Mouse (Mus musculus) neural tube, postnatal 0 days (tissue): ENCODE measurements around the gene Tmem102. TPM values are rescaled to one million over a fixed set of nuclear protein-coding genes. Genes with fewer than 3 reads are reported as not detected.

ENCODE experiments used
- polyA plus RNA-seq: library from polyadenylated mRNA; unstranded; fragments of >200 nt; fragmentation: Nextera tagmentation; extraction: Ambion mirVana; gene quantifications from 2 replicates; pipeline ENCODE4 v1.2.1, GENCODE M21; 2015

Gene Tmem102
- polyA plus RNA-seq: 1.2 and 1.6 TPM in 2 replicates

DNA sequence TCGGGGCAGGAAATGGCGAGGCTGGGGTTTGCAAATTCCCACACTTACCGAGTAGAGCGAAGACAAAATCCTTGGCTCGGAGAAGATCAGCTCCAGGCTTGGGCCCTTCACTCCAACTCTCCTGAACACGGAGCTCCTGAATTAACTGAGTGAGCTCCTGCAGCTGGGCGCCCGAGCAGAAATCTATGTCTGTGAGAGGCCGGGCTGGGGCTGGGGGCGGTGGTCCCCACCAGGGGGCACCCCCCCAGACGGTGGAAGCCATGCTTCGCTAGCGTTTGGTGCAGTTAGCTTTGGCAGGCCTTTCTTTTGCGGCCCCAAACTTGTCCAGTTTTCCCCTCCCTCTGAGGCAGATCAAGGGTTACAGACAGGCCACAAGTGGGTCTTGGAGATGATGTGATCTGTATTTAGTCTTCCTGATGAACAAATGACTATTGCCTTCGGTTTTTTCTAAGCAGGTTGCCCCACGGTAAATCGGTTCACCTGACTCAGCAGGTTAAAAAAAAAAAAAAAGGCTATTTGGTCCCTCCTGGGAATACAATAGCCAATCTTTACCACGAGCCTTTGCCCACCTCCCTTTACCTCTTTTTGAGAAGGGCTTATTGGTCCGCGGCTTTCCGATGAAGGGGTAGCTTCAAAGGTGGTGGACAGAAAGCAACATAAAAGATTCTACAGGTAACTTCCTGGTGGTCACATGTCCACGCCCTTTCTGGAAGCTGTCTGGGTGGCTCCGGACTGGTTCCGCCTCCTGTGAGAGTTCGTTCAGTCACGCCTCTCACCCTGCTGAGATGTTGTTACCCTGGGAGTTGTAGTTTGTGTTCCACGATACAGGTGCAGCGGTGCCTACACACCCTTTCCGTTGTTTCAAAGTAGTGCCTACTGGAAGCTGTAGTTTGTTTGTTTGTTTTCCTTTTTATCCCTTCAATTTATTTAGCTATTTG, at the start of gene Tmem102:
Gene Tmem102, minus strand, starts transcription at position 653 of the 938 bp plus-strand sequence.

DNA sequence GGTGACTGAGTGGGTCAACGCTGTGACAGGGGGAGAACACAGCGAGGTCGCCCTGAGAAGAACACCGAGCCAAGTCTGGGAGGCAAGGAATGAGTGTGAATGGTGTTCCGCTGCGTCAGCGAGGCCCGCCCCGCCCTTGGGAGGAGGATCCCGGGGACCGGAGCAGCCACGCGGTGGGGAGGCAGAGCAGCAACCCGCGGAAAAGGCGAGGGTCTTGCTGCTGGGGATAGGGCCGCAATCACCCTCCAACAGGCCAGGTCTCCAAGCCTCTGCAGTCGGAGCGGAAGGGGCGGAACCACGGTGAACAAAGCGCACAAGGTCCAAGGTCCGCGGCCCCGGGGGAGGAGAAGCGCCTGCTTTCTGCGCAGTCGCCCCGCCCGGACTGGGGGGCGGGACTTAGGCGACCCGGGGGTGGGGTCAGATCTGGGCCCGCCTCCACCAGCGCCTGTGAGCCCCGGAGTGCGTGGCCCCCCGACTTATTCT, 40.8 kb upstream of the Tmem102 start, which contains the start of gene Plscr3:
Gene Plscr3, plus strand, starts transcription at position 179 of the 483 bp plus-strand sequence.

DNA sequence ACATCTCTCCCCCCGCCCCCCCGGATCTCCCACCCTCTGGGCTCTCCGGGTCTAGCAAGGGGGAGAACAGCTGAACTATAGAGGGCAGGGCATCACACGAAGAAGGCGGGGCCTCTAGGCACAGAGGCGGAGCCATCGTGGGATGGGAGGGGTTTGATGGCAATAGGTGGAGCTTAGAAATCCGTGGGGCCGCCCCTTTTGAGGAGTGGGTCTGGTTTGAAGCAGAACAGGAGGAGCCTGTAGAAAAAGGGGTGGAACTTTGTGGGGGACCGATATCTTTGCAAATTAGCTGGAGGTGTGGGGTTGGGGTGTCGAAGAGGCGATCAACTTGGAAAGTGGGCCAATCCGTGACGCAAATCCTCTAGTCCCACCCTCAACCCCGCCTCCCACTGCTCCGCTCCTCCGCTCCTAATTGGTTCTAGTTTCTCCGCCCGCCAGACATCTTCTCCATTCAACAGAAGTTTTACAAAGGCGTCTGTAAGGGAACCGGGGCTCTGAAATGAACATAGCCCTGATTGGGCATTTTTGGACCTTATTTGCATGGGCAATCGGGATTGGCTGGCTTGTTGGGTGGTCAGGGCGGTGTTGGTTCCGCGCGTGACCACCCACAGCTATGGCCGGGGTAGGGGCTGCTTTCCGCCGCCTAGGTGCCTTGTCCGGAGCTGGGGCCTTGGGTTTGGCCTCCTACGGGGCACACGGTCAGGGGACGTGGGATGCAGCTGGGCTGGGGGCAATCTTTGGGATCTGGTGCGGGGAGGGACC, 32.7 kb upstream of the Tmem102 start, which contains the start of gene Tmem256:
Gene Tmem256, plus strand, starts transcription at position 563 of the 762 bp plus-strand sequence.

DNA sequence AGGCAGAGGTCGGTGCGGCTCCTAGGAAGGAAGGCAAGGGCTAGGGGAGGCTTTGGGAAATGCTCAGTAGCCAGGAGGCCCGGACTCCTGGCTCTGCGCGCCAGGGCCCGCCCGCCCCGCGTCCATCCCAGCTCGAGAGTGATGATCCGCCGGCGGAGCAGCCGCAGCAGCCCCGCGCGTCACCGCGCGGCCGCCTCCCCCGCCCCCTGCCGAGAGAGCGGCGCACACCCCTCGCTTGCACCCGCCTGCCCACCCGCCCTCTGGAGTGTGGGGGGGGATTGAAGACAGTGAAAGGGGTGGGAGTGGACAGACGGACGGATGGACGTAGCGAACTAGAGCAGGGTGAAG, 32.2 kb upstream of the Tmem102 start, which contains the start of gene Nlgn2:
Gene Nlgn2, minus strand, starts transcription at position 181 of the 348 bp plus-strand sequence.

DNA sequence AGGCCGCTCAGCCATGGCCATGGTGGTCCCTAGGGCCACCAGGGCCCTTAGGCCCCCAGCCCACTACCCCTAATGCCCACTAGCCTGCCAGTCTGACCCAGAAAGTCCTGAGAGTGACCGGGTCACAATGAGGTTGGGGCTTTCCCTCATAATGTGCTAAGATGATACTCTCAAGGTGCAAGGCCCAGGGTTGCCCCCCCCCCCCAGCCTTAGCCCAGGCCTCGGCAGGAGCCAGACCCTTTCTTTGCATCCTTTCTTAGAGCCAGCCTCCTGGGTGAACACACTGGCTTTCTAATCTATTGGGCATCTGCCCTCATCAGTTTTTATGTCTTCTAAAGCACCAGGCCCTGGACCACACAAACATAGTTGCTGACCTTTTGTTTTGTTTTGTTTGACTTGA, 16.7 kb upstream of the Tmem102 start, which contains the start of gene Spem1:
Gene Spem1, minus strand, starts transcription at position 101 of the 400 bp plus-strand sequence.

DNA sequence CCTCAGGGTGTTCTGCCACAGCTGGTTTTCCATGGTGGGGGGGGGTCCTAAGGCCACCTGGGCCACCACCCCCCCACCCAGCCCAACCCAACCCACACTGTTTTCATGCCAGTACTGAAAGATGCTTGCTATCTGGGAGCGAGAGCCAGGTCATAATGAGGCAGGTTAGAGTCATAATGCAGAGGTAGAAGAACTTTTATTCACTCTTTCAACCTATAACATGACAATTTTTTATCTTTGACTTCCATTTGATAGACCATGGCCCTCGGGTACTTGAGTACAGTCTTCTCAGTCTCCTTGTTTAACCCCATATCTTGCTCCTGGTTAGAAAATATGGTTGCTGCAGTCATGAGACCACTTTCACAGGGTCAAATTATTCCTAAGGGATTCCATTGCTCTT, 12.9 kb upstream of the Tmem102 start, which contains the start of gene Spem2:
Gene Spem2, minus strand, starts transcription at position 101 of the 400 bp plus-strand sequence.

DNA sequence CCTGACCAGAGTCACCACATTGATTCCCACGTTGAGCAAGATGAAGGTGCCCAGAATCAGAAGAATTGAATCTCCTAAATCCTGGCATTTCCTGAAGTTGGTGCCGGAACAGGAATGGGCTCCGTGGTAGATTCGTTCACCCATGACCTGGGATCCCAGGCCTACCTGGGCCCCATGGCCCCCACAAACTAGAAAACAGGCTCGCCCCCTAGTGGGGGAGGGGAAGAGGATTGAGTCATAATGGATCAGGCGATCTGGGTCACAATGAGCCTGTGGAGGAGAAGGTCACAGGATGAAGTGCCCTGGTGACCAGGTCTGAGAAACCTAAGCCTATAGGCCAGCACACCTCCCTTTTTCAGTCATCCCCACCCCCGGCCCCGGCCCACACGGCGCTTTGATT, 9.7 kb upstream of the Tmem102 start, which contains the start of gene Gm39566:
Gene Gm39566, minus strand, starts transcription at position 144 of the 400 bp plus-strand sequence.

DNA sequence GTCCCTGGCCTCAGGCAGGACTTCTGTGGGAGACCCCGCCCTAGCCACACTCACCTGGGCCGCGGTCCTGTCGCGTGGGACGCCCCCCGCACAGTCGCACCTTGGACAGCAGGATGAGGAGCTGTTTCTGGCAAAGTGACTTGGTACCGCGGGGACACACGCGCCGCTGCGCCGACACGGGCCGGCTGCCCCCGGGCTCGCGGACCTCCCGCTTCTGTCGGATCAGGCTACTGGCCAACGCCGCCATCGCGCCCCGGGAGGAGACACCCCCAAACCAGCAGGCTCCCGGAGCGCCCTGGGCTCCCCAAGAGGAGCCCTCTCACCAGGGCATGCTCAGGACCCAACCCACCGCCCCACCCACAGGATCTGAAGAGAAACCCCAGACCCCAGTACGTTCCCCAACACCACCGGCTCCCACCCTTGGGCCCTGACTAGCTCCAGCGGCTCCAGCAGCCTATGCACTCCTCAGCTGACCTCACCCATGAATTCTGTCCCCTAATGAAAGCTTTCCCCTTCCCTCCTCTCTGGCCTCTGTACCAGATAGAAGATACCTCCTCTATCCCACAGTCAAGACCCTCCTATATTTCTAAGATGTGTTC, 3.9 kb downstream of the Tmem102 start, which contains the start of gene Fgf11:
Gene Fgf11, minus strand, starts transcription at position 479 of the 599 bp plus-strand sequence.

DNA sequence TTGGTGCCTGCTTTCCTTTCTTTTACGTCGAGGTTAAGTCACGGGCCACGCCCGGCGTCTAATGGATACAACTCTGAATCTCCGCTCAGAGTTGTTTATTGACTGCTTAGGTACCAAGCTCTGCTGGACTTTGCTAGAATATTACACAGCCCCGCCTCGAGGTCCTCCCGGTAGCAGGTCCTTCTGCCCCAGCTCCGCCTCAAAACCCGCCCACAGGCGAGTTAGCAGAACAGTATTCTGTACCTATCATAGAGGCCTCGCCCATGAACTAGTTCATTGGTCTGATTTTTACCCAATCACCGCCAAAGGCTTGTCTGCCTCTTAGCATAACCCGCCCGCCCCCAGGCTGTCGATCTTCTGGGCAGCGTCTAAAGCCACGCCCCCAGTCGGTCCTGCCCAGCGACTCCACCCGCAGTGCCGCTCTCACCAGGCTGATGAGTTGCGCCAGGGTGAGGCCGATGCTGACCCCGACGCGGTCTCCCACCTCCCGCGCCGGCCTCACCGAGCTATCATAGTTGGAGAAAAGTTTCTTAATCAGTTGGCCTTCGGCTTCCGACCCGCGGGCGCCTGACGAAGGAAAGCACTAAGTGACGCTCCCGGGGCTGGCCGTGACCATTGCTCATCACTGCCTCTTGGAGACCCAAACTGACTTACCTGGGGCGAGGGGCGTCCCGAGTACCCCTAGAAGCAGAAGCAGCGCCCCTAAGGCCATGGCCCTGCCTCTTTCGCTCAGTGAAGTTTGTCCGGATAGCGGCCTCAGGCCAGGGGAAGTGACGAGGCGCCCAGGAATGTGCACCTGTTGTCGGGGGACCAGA, 10.0 kb downstream of the Tmem102 start, which contains the start of gene Chrnb1:
Gene Chrnb1, minus strand, starts transcription at position 776 of the 815 bp plus-strand sequence.

DNA sequence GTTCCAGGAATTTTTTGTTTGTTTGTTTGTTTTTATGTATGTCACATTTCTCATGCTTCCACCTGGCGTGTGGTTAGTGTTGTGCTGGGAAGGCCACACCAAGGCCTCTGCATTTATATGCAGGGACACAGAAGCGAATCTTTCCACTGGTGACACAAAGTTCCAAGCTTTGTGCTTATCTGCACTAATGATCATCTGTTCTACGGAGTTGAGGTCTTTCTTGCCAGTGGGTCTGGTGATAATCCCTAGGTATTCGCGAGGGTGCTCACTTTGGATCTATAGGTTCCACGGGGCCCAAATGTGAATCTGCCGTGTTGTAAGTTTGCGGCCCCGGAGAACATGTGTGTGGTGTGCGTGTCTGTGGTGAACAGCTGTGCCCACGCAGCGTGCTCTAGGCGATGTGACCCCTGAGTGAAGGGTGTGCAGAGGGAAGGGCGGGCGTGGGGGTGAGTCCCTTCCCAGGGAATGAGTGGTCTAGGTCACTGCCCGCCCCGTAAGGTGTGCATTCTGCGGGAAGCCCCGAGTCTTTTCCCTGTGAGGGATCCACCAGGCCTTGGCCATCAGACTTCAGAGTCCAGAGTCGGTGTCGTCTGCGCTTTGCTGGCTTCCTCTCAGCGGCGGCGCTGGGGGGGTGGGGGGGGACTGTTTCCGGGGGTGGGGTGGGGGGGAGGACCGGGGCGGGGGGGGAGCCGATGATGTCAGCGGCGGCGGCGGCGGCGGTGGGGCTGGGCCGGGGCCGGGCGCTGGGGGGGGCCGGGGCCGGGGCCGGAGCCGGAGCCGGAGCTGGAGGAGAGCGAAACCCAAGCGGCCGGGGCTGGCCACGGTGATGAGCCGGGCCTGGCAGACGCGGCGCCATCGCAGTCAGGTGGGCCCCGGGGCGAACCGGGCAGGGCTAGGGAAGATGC, 40.0 kb downstream of the Tmem102 start, which contains the start of gene Zbtb4:
Gene Zbtb4, plus strand, starts transcription at position 692 of the 905 bp plus-strand sequence.

DNA sequence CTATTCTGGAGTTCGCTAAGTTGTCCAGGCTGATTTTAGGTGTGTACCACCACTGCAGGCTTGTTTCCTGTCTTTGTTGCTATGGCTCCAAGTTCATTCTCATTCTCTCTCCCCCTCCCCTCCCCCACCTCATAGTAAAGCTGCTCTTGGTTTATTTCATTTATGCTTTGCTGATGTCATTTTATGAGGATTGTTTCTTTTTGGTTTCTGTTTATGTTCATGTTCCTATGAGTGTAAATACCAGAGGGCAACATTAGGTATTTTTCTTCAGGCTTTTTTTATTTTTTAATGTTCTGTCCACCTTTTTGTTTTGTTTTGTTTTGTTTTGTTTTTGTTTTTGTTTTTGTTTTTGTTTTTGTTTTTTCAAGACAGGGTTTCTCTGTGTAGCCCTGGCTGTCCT, 43.6 kb downstream of the Tmem102 start, which contains the start of gene Slc35g3:
Gene Slc35g3, minus strand, starts transcription at position 101 of the 400 bp plus-strand sequence.

DNA sequence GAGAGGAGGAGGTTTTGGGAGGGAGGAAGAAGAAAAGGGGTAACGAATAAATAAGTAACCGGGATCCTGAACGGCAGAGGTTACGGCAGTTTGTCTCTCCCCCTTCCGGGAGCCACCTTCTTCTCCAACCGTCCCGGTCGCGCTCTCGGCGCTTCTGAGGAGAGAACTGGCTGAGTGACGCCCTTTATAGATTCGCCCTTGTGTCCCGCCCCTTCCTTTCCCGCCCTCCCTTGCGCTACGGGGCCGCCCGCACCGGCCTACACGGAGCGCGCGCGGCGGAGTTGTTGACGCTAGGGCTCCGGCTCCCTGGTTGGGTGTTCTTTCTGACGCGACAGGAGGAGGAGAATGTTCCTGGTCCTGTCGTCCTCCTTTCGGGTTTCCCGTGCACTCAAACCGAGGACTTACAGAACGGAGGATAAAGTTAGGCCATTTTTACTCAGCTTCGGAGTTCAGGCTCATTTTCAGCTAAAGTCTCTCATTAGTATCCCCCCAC, 46.9 kb downstream of the Tmem102 start, which contains the start of gene Polr2a:
Gene Polr2a, minus strand, starts transcription at position 160 of the 493 bp plus-strand sequence.

Other genes starting within 250 kb of the Tmem102 start
- 132 and 148 TPM in 2 replicates for gene Efnb3, start 245.4 kb downstream of the Tmem102 start, polyA plus RNA-seq
- 12.1 and 13.1 TPM in 2 replicates for gene Wrap53, start 225.4 kb downstream of the Tmem102 start, polyA plus RNA-seq
- gene Trp53, start 225.3 kb downstream of the Tmem102 start, polyA plus RNA-seq: 31.4 and 33.8 TPM in 2 replicates
- gene Atp1b2, start 199.7 kb downstream of the Tmem102 start, polyA plus RNA-seq: 226 and 228 TPM in 2 replicates
- gene Shbg, start 187.7 kb downstream of the Tmem102 start, polyA plus RNA-seq: not detected in 2 replicates
- gene Sat2, start 183.6 kb downstream of the Tmem102 start, polyA plus RNA-seq: 29.9 and 31.5 TPM in 2 replicates
- 29.7 and 32.1 TPM in 2 replicates for gene Fxr2, start 172.6 kb downstream of the Tmem102 start, polyA plus RNA-seq
- gene Sox15, start 150.3 kb downstream of the Tmem102 start, polyA plus RNA-seq: 0.36 and 0.46 TPM in 2 replicates
- gene Mpdu1, start 143.0 kb downstream of the Tmem102 start, polyA plus RNA-seq: 113 and 114 TPM in 2 replicates
- 14.1 and 18.7 TPM in 2 replicates for gene Cd68, start 139.5 kb downstream of the Tmem102 start, polyA plus RNA-seq
- gene Eif4a1, start 133.2 kb downstream of the Tmem102 start, polyA plus RNA-seq: 347 and 357 TPM in 2 replicates
- gene Senp3, start 123.5 kb downstream of the Tmem102 start, polyA plus RNA-seq: 69.5 and 74.3 TPM in 2 replicates
- gene Tnfsf13, start 119.8 kb downstream of the Tmem102 start, polyA plus RNA-seq: 0.92 and 0.93 TPM in 2 replicates
- gene Tnfsf12, start 109.8 kb downstream of the Tmem102 start, polyA plus RNA-seq: 7.0 TPM in 2 replicates
- 1.3 and 3.3 TPM in 2 replicates for gene Tnfsfm13, start 109.5 kb downstream of the Tmem102 start, polyA plus RNA-seq
- 9.6 and 10.9 TPM in 2 replicates for gene Polr2a, start 47.0 kb downstream of the Tmem102 start, polyA plus RNA-seq
- 0.09 and 0.15 TPM in 2 replicates for gene Slc35g3, start 43.7 kb downstream of the Tmem102 start, polyA plus RNA-seq
- 4.9 and 6.8 TPM in 2 replicates for gene Zbtb4, start 39.7 kb downstream of the Tmem102 start, polyA plus RNA-seq
- gene Chrnb1, start 9.7 kb downstream of the Tmem102 start, polyA plus RNA-seq: 1.3 and 1.5 TPM in 2 replicates
- 7.1 and 8.5 TPM in 2 replicates for gene Fgf11, start 3.8 kb downstream of the Tmem102 start, polyA plus RNA-seq
- gene Gm39566, start 9.7 kb upstream of the Tmem102 start, polyA plus RNA-seq: not detected in 2 replicates
- gene Spem2, start 12.8 kb upstream of the Tmem102 start, polyA plus RNA-seq: not detected in 2 replicates
- gene Spem1, start 16.6 kb upstream of the Tmem102 start, polyA plus RNA-seq: not detected in 2 replicates
- 25.7 and 29.7 TPM in 2 replicates for gene Nlgn2, start 32.2 kb upstream of the Tmem102 start, polyA plus RNA-seq
- 452 and 485 TPM in 2 replicates for gene Tmem256, start 32.9 kb upstream of the Tmem102 start, polyA plus RNA-seq
- gene Plscr3, start 40.8 kb upstream of the Tmem102 start, polyA plus RNA-seq: 32.3 and 33.8 TPM in 2 replicates
- 0.15 TPM in 1 of 2 replicates, not detected in the other for gene Tnk1, start 53.1 kb upstream of the Tmem102 start, polyA plus RNA-seq
- gene Tmem95, start 72.4 kb upstream of the Tmem102 start, polyA plus RNA-seq: not detected in 2 replicates
- gene Kctd11, start 75.8 kb upstream of the Tmem102 start, polyA plus RNA-seq: 2.1 and 2.2 TPM in 2 replicates
- 0.10 and 0.15 TPM in 2 replicates for gene Acap1, start 89.9 kb upstream of the Tmem102 start, polyA plus RNA-seq
- 3.0 and 3.2 TPM in 2 replicates for gene 2810408A11Rik, start 95.4 kb upstream of the Tmem102 start, polyA plus RNA-seq
- 13.0 and 19.0 TPM in 2 replicates for gene Neurl4, start 95.4 kb upstream of the Tmem102 start, polyA plus RNA-seq
- 48.2 and 58.8 TPM in 2 replicates for gene Gps2, start 108.3 kb upstream of the Tmem102 start, polyA plus RNA-seq
- gene Eif5a, start 116.3 kb upstream of the Tmem102 start, polyA plus RNA-seq: 1,029 and 1,041 TPM in 2 replicates
- 3.5 and 5.2 TPM in 2 replicates for gene Ybx2, start 130.2 kb upstream of the Tmem102 start, polyA plus RNA-seq
- gene Slc2a4, start 142.6 kb upstream of the Tmem102 start, polyA plus RNA-seq: 8.9 and 9.0 TPM in 2 replicates
- gene Cldn7, start 159.2 kb upstream of the Tmem102 start, polyA plus RNA-seq: not detected in 2 replicates
- gene Ctdnep1, start 175.5 kb upstream of the Tmem102 start, polyA plus RNA-seq: 32.8 and 41.1 TPM in 2 replicates
- gene Elp5, start 176.9 kb upstream of the Tmem102 start, polyA plus RNA-seq: 161 and 162 TPM in 2 replicates
- gene Gabarap, start 185.5 kb upstream of the Tmem102 start, polyA plus RNA-seq: 532 and 552 TPM in 2 replicates
- gene Phf23, start 190.2 kb upstream of the Tmem102 start, polyA plus RNA-seq: 41.5 and 47.4 TPM in 2 replicates
- 16.9 and 19.7 TPM in 2 replicates for gene Dvl2, start 195.0 kb upstream of the Tmem102 start, polyA plus RNA-seq
- 67.1 and 67.9 TPM in 2 replicates for gene Acadvl, start 209.8 kb upstream of the Tmem102 start, polyA plus RNA-seq
- gene Dlg4, start 211.3 kb upstream of the Tmem102 start, polyA plus RNA-seq: 23.8 and 24.9 TPM in 2 replicates
- 4.8 and 7.3 TPM in 2 replicates for gene Asgr1, start 248.5 kb upstream of the Tmem102 start, polyA plus RNA-seq